Mouse (Mus musculus): ENCODE results near the gene Timm22.

DNA sequence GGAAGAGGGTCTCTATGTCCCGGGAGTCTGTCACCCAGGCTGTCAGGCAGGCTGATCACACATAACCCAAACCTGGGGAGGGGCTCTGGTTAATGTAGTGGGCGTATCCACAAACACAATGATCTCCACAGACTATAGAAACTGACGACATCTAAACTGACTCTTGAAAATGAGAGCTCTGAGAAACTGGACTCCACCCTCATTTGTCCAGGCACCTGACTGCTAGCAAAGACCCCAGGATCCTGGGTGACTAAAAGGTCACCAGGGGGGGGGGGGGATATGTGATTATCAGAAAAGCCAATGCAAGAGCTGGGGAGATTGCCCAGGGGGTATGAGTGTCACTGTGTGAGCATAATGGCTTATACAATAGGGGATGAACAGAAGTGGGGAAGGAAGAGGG lies 21.0 kb upstream of the Timm22 start:
- TF ChIP-seq CTCF (IDR thresholded peaks at IDR 0.05; ENCODE audit: extremely low read depth, insufficient read depth, low read length) = no peak
- TF ChIP-seq POLR2A (IDR thresholded peaks at IDR 0.05; ENCODE audit: extremely low read depth, insufficient read depth, low read length) = no peak
